Mouse (Mus musculus) limb, embryonic 12.5 days (tissue): ENCODE results near the gene Sorbs2. TPM values are rescaled to one million over a fixed set of nuclear protein-coding genes. Genes with fewer than 3 reads are reported as not detected.
A peak's percentile ranks its signal among the peaks of the same experiment; 100 is the strongest.

ENCODE experiments used
- ATAC-seq: fragments of 200-750 bp; cut with Nextera tagmentation; 2 replicates; pipeline ENCODE4 v1.8.0; 2017; ENCODE audit warnings: low read depth, moderate TSS enrichment; ENCODE audit not compliant: insufficient number of reproducible peaks, insufficient read depth, low FRiP score, low TSS enrichment
- H3K27ac ChIP-seq: fragments of 300-500 bp; sonication (generic); 2 replicates; pipeline ENCODE4 v1.5.1; 2016; ENCODE audit warnings: mild to moderate bottlenecking, moderate library complexity
- H3K27me3 ChIP-seq: fragments of 300-500 bp; sonication (generic); 2 replicates; pipeline ENCODE4 v1.6.1; 2016; ENCODE audit warnings: mild to moderate bottlenecking, moderate library complexity
- H3K36me3 ChIP-seq: fragments of 300-500 bp; sonication (generic); 2 replicates; pipeline ENCODE4 v1.6.1; 2016; ENCODE audit warnings: mild to moderate bottlenecking, moderate library complexity
- H3K4me1 ChIP-seq: fragments of 300-500 bp; sonication (generic); replicated peaks from 2 replicates; pipeline ENCODE4 v1.6.1; 2016
- H3K4me2 ChIP-seq: fragments of 300-500 bp; sonication (generic); 2 replicates; pipeline ENCODE4 v1.6.1; 2016; ENCODE audit warnings: mild to moderate bottlenecking, moderate library complexity
- H3K4me3 ChIP-seq: fragments of 300-500 bp; sonication (generic); replicated peaks from 2 replicates; pipeline ENCODE4 v1.5.1; 2016; ENCODE audit warnings: mild to moderate bottlenecking
- H3K9ac ChIP-seq: fragments of 300-500 bp; sonication (generic); replicated peaks from 2 replicates; pipeline ENCODE4 v1.6.1; 2016; ENCODE audit warnings: mild to moderate bottlenecking, moderate library complexity
- H3K9me3 ChIP-seq: fragments of 300-500 bp; sonication (generic); 2 replicates; pipeline ENCODE4 v1.6.1; 2016; ENCODE audit warnings: mild to moderate bottlenecking, moderate library complexity
- WGBS: fragments of 180-500 bp; shearing (Covaris S2); methylation state at CpG from one replicate; pipeline ENCODE4 v1.1.7; 2016; 5-methylcytosine and 5-hydroxymethylcytosine counted together
- polyA plus RNA-seq: library from polyadenylated mRNA; unstranded; fragments of >200 nt; fragmentation: Nextera tagmentation; extraction: Ambion mirVana; gene quantifications from 2 replicates; pipeline ENCODE4 v1.2.1, GENCODE M21; 2016

Gene Sorbs2
- polyA plus RNA-seq, 1 experiment from 2014 or later: 26.5 TPM

- Histone ChIP-seq H3K4me1 (peaks cover 9% of the 10 kb centered on the region), H3K27ac (no peak overlapping the region), H3K9ac (no peak overlapping the region), H3K4me3 (no peak overlapping the region), H3K27me3 (no peaks in the 10 kb centered on the region), H3K9me3 (no peaks in the 10 kb centered on the region), H3K36me3 (no peaks in the 10 kb centered on the region), H3K4me2 (no peak overlapping the region)
- WGBS: 69% methylated on average over 3 of the region's 3 CpGs
- no peak for ATAC-seq
Measured at GRCm38 (mm10) chr8:45724204-45724603, 216.6 kb downstream of the Sorbs2 start.

GRCm38 (mm10) chr8:45725321-45725720, 217.7 kb downstream of the Sorbs2 start:
- Histone ChIP-seq H3K4me2 (no peak overlapping the region), H3K9ac (no peak overlapping the region), H3K9me3 (no peaks in the 10 kb centered on the region), H3K4me3 (no peak overlapping the region), H3K27ac (no peak overlapping the region), H3K27me3 (no peaks in the 10 kb centered on the region), H3K36me3 (no peaks in the 10 kb centered on the region), H3K4me1 (peaks cover 14% of the 10 kb centered on the region)
- 69% methylated on average over 5 of the region's 5 CpGs for WGBS
- ATAC-seq: no peak

GRCm38 (mm10) chr8:45729850-45730382, 222.3 kb downstream of the Sorbs2 start:
- no peak overlapping the region for H3K4me2 ChIP-seq
- peaks cover 12% of the 10 kb centered on the region for H3K4me1 ChIP-seq
- ATAC-seq: no peak
- WGBS: 24% methylated on average over 7 of the region's 7 CpGs
- H3K4me3 ChIP-seq: no peak overlapping the region
- H3K9me3 ChIP-seq: no peaks in the 10 kb centered on the region
- H3K27ac ChIP-seq: peak overlapping the region; percentile 29; the same call in 1 of the 2 replicates
- no peak overlapping the region for H3K9ac ChIP-seq
- no peaks in the 10 kb centered on the region for H3K36me3 ChIP-seq
- no peaks in the 10 kb centered on the region for H3K27me3 ChIP-seq

GRCm38 (mm10) chr8:45730795-45731194, 223.2 kb downstream of the Sorbs2 start:
- Histone ChIP-seq H3K4me1 (0 out of 2 replicates have a peak, but pooled peaks cover 5% of the 10 kb centered on the region), H3K27ac (no peak overlapping the region), H3K4me2 (no peak overlapping the region), H3K36me3 (no peaks in the 10 kb centered on the region), H3K9ac (no peak overlapping the region), H3K9me3 (no peaks in the 10 kb centered on the region), H3K4me3 (no peak overlapping the region), H3K27me3 (no peaks in the 10 kb centered on the region)
- no peak for ATAC-seq
- 80% methylated on average over 5 of the region's 5 CpGs for WGBS

GRCm38 (mm10) chr8:45734071-45734470, 226.5 kb downstream of the Sorbs2 start:
- Histone ChIP-seq H3K27ac (no peak overlapping the region), H3K4me2 (no peak overlapping the region), H3K4me1 (0 out of 2 replicates have a peak, but pooled peaks cover 5% of the 10 kb centered on the region), H3K9me3 (no peaks in the 10 kb centered on the region), H3K9ac (no peak overlapping the region), H3K36me3 (no peaks in the 10 kb centered on the region), H3K4me3 (no peak overlapping the region), H3K27me3 (no peaks in the 10 kb centered on the region)
- 89% methylated on average over 8 of the region's 8 CpGs for WGBS
- no peak for ATAC-seq

GRCm38 (mm10) chr8:45737266-45737665, 229.7 kb downstream of the Sorbs2 start:
- H3K4me2 ChIP-seq: no peak overlapping the region
- H3K4me1 ChIP-seq: no peaks in the 10 kb centered on the region
- H3K27me3 ChIP-seq: no peaks in the 10 kb centered on the region
- 85% methylated on average over 2 of the region's 2 CpGs for WGBS
- ATAC-seq: no peak
- H3K27ac ChIP-seq: no peak overlapping the region
- H3K4me3 ChIP-seq: no peak overlapping the region
- no peaks in the 10 kb centered on the region for H3K9me3 ChIP-seq
- no peaks in the 10 kb centered on the region for H3K36me3 ChIP-seq
- no peak overlapping the region for H3K9ac ChIP-seq

GRCm38 (mm10) chr8:45743326-45743725, 235.7 kb downstream of the Sorbs2 start:
- H3K4me1 ChIP-seq: no peaks in the 10 kb centered on the region
- no peak overlapping the region for H3K4me2 ChIP-seq
- H3K9me3 ChIP-seq: no peaks in the 10 kb centered on the region
- no peak overlapping the region for H3K27ac ChIP-seq
- no peak overlapping the region for H3K4me3 ChIP-seq
- 80% methylated on average over 2 of the region's 2 CpGs for WGBS
- no peak overlapping the region for H3K9ac ChIP-seq
- no peaks in the 10 kb centered on the region for H3K27me3 ChIP-seq
- no peaks in the 10 kb centered on the region for H3K36me3 ChIP-seq
- no peak for ATAC-seq

GRCm38 (mm10) chr8:45743739-45744138, 236.2 kb downstream of the Sorbs2 start:
- no peaks in the 10 kb centered on the region for H3K9me3 ChIP-seq
- H3K4me2 ChIP-seq: no peak overlapping the region
- no peak overlapping the region for H3K27ac ChIP-seq
- no peak overlapping the region for H3K9ac ChIP-seq
- no peak overlapping the region for H3K4me3 ChIP-seq
- no peak for ATAC-seq
- H3K4me1 ChIP-seq: no peaks in the 10 kb centered on the region
- H3K27me3 ChIP-seq: no peaks in the 10 kb centered on the region
- no peaks in the 10 kb centered on the region for H3K36me3 ChIP-seq

GRCm38 (mm10) chr8:45751512-45752502, 244.2 kb downstream of the Sorbs2 start:
- H3K4me1 ChIP-seq: 0 out of 2 replicates have a peak, but pooled peaks cover 8% of the 10 kb centered on the region
- H3K27me3 ChIP-seq: no peaks in the 10 kb centered on the region
- ATAC-seq: no peak
- H3K4me2 ChIP-seq: no peak overlapping the region
- 69% methylated on average over 12 of the region's 12 CpGs for WGBS
- no peaks in the 10 kb centered on the region; the same call in 1 of the 2 replicates for H3K36me3 ChIP-seq
- no peak overlapping the region for H3K27ac ChIP-seq
- no peak overlapping the region for H3K9ac ChIP-seq
- H3K4me3 ChIP-seq: no peak overlapping the region
- no peaks in the 10 kb centered on the region for H3K9me3 ChIP-seq

- H3K4me1 ChIP-seq: peaks cover 8% of the 10 kb centered on the region; the same call in 1 of the 2 replicates
- H3K36me3 ChIP-seq: no peaks in the 10 kb centered on the region; the same call in 1 of the 2 replicates
- no peak overlapping the region for H3K9ac ChIP-seq
- H3K27me3 ChIP-seq: no peaks in the 10 kb centered on the region
- H3K9me3 ChIP-seq: no peaks in the 10 kb centered on the region
- H3K4me2 ChIP-seq: no peak overlapping the region
- ATAC-seq: no peak
- WGBS: 69% methylated on average over 9 of the region's 9 CpGs
- H3K27ac ChIP-seq: no peak overlapping the region
- H3K4me3 ChIP-seq: no peak overlapping the region
Measured at GRCm38 (mm10) chr8:45755482-45755881, 247.9 kb downstream of the Sorbs2 start.

GRCm38 (mm10) chr8:45755972-45756371, 248.4 kb downstream of the Sorbs2 start:
- no peak for ATAC-seq
- Histone ChIP-seq H3K4me2 (no peak overlapping the region), H3K4me3 (no peak overlapping the region), H3K27me3 (no peaks in the 10 kb centered on the region), H3K4me1 (peaks cover 8% of the 10 kb centered on the region; the same call in 1 of the 2 replicates), H3K9ac (no peak overlapping the region), H3K36me3 (no peaks in the 10 kb centered on the region; the same call in 1 of the 2 replicates), H3K9me3 (no peaks in the 10 kb centered on the region), H3K27ac (no peak overlapping the region)
- 79% methylated on average over 7 of the region's 7 CpGs for WGBS
